Mouse (Mus musculus) lung, adult 2 months (tissue): Measurements from ENCODE around the gene Stk24.

ENCODE experiments used
- CTCF ChIP-seq: fragments of 200-500 bp; IDR thresholded peaks from 2 replicates; pipeline ENCODE4 v1.5.1; 2011; ENCODE audit warnings: mild to moderate bottlenecking, low read length, control low read depth; ENCODE audit not compliant: insufficient read depth
- POLR2A ChIP-seq: fragments of 200-500 bp; IDR thresholded peaks from 2 replicates; pipeline ENCODE4 v1.6.1; 2011; ENCODE audit warnings: low read depth, mild to moderate bottlenecking, control low read depth, low read length, borderline replicate concordance; ENCODE audit errors: extremely low read depth

- TF ChIP-seq CTCF (no peak), POLR2A (no peak)
These were observed 25.3 kb upstream of the Stk24 start for GRCm38 (mm10) chr14:121405120-121405519.
